Mouse (Mus musculus) gastrocnemius, adult 2 months (tissue): ENCODE results near the gene Ccl21a. TPM values are rescaled to one million over a fixed set of nuclear protein-coding genes. Genes with fewer than 3 reads are reported as not detected.
"Not testable (repeated sequence)": the region's sequence is repeated elsewhere in the genome, so short reads cannot be mapped to it uniquely, and the experiment has no call there.

Experiments
- DNase-seq: peaks from one replicate; pipeline ENCODE4 v3.0.0; 2022
- H3K27ac ChIP-seq: fragments of 200-600 bp; 2 replicates; pipeline ENCODE4 v1.8.1; 2022; ENCODE audit warnings: mild to moderate bottlenecking
- H3K4me3 ChIP-seq: fragments of 200-600 bp; 2 replicates; pipeline ENCODE4 v1.8.1; 2022; ENCODE audit warnings: mild to moderate bottlenecking, moderate library complexity
- intact Hi-C: fragments of 180-260 bp; cut with DNase I; formaldehyde crosslinking; loops from one replicate; pipeline ENCODE4 v1.15.1; 2025
- long read RNA-seq, 2 experiments: library from polyadenylated mRNA; stranded (forward); transcript quantifications; one replicate each; pipeline ENCODE4 v2.0.0; 2021
- total RNA-seq, 2 experiments: library from RNA; stranded (reverse); gene quantifications; 2 replicates each; pipeline ENCODE4 v1.2.3; 2021

The Ccl21a gene
- total RNA-seq = 10 to 100 TPM in 1 of 2 experiments, 1 to 10 TPM in 1; 7.5 to 13.2 TPM
- long read RNA-seq, experiment 1, partial matches to known transcripts = 0 of 2 reads
- long read RNA-seq, experiment 1, other reads (novel, unspliced or antisense) = 0 of 2 reads
- long read RNA-seq, experiment 2, partial matches to known transcripts = 0 of 2 reads
- long read RNA-seq, experiment 2, other reads (novel, unspliced or antisense) = 0 of 2 reads

- H3K4me3 ChIP-seq, H3K27ac ChIP-seq, intact Hi-C loops, DNase-seq: not testable (repeated sequence)
These were observed at the start of gene Ccl21a for GRCm38 (mm10) chr4:42773893-42774292. Gene Ccl21a, minus strand, starts transcription at chr4:42773993.

- intact Hi-C loops, DNase-seq, H3K4me3 ChIP-seq: not testable (repeated sequence)
These were observed 17.3 kb downstream of the Ccl21a start, which contains the start of gene Ccl19 for GRCm38 (mm10) chr4:42756477-42756876. Gene Ccl19, minus strand, starts transcription at chr4:42756577.

GRCm38 (mm10) chr4:42735245-42735644 is 38.5 kb downstream of the Ccl21a start, which contains the start of gene 4930578G10Rik:
Gene 4930578G10Rik, plus strand, starts transcription at chr4:42735545.
- intact Hi-C loops, DNase-seq, H3K27ac ChIP-seq, H3K4me3 ChIP-seq: not testable (repeated sequence)

More at GRCm38 (mm10) chr4:42756477-42756876, 17.3 kb downstream of the Ccl21a start, which contains the start of gene Ccl19:
- not testable (repeated sequence) for H3K27ac ChIP-seq

Other genes with a start within 250 kb of the Ccl21a start
- not detected for gene Fam205a2, start 245.8 kb downstream of the Ccl21a start, total RNA-seq
- gene Gm10591, start 161.8 kb downstream of the Ccl21a start, total RNA-seq = not detected
- 10 to 100 TPM in 1 of 2 experiments, 1 to 10 TPM in 1; 8.5 to 12.5 TPM for gene Gm2564, start 144.3 kb downstream of the Ccl21a start, total RNA-seq
- not detected for gene Ccl27b, start 118.7 kb downstream of the Ccl21a start, total RNA-seq
- gene Il11ra2, start 112.1 kb downstream of the Ccl21a start, total RNA-seq = under 1 TPM in 1 of 2 experiments, not detected in 1; 0.25 TPM
- gene 4930578G10Rik, start 38.4 kb downstream of the Ccl21a start, total RNA-seq = under 1 TPM in 1 of 2 experiments, not detected in 1; 0.95 TPM
- not detected for gene Ccl19, start 17.4 kb downstream of the Ccl21a start, total RNA-seq
- not detected for gene Fam205a1, start 79.9 kb upstream of the Ccl21a start, total RNA-seq
- not detected for gene Gm12394, start 82.8 kb upstream of the Ccl21a start, total RNA-seq
- under 1 TPM; 0.38 to 0.89 TPM for gene Fam205c, start 100.2 kb upstream of the Ccl21a start, total RNA-seq
- gene Phf24, start 142.7 kb upstream of the Ccl21a start, total RNA-seq = 1 to 10 TPM in 1 of 2 experiments, under 1 TPM in 1; 0.41 to 1.3 TPM
- gene Dnajb5, start 175.8 kb upstream of the Ccl21a start, total RNA-seq = 100 to 1,000 TPM; 178 to 216 TPM
- not detected for gene 1700022I11Rik, start 195.6 kb upstream of the Ccl21a start, total RNA-seq
- 100 to 1,000 TPM; 229 to 272 TPM for gene Vcp, start 226.5 kb upstream of the Ccl21a start, total RNA-seq
- 1 to 10 TPM in 1 of 2 experiments, under 1 TPM in 1; 0.84 to 1.2 TPM for gene Fancg, start 236.5 kb upstream of the Ccl21a start, total RNA-seq